Mouse (Mus musculus): Measurements from ENCODE around the gene Clcn1.

The Clcn1 gene

DNA sequence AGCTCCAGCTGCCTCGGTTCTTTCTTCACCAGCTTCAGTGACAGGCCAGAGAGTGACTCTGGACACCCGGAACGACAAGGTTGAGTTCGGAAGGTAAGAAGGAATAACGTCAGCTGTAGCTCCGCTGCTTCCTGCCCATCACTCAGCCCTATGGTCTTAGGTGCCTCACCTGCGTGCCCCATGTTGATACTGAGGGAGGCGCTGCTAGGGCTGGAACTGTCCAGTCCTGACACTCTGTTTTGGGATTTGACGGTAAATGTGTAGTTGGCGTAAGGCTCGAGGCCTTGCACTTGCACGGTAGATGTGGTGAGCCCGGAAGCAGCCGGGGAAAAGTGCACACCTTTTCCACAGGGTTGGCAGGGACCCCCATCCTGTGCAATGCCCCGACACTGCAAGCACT, 78.1 kb downstream of the Clcn1 start:
- no peak for DNase-seq (ENCODE audit: low spot score in 2 of 2)

DNA sequence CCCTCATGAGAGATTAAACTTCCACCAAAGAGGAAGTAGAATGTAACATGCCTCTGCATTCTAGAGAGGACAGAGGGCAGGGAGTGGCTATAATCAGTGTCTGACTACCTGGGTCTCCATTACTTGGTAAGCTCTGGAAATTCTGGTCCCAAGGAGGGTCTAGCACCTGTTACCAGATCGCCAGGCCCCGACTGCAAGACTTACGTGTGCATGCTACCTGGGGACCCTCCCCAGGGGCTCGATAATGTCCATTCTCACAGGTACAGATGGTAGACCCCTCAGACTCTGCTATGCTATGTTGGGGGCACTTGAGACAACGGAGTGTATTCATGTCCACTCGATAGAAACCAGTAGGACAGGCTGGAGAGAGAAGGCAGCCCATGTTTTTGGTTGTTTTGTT, 78.7 kb downstream of the Clcn1 start:
- DNase-seq (ENCODE audit: low spot score in 2 of 2): no peak
